Mouse (Mus musculus): ENCODE measurements around the gene Srms.
A peak's percentile ranks its signal among the peaks of the same experiment; 100 is the strongest.
"Not testable (repeated sequence)": the region's sequence is repeated elsewhere in the genome, so short reads cannot be mapped to it uniquely, and the experiment has no call there.

The Srms gene

DNA sequence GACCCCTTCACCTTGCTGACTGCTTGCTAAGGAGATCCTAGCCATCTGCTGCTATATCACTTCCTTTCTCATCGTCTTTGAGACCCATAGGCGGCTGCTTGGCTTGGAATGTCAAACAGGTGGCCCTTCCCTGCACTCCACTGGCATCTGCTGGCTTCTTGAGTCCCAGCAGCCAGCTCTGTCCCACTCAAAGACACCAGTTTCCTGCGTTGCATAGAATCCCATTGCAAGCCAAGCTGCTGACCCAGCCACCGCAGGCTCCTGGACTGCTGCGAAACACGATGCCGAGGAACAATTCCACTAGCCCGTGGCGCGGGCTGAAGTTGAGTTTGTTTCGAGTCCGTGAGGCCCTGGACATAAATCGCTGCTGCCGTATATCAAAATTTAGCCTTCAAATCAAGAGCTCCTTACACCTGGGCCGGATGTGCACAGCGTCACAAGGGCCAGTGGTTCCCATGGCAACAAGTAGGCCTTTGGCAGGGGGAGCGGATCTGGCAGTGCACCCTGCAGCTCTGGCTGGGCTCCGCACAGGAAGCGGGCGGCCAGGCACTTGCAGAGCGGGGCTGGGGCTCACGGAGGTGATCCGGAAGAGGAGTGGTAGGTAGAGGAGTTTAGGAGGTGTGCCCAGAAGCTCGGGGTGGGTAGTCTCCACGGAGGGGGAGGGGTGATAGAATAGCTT, 6.7 kb upstream of the Srms start, which contains the start of gene Fndc11:
TSS of gene Fndc11 (plus strand) at position 476 of the 679 bp plus-strand sequence.
- peak; percentile 25 to 46 for DNase-seq (ENCODE audit: low spot score in 2 of 2)

DNA sequence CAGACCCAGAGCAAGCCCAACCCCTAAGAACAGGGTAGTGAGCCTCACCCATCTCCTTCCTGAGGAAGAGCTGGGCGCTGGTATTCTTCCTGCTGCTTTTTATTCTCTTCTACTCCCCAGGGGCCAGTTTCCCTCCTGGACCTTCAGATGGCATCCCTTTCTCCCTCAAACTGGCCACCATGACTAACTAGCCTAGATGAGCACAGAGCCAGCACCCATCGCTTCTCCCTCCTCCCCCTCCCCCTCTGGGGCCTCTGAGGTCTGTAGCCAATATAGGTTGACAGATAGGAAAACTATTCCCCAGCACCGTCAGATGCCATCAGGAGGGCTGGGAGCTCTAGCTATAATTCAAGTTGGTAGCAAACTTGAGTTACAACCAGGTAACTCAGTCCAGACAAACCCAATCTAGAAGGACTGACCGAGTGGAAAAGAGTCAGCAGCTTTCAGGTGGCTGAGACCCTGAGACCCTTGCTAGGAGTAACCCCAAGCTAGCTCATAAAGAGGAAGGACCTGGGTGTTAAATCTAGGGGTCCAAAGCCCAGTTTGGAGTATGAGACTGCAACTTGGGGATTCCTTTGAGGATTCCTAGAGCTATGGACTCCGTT, 6.0 kb upstream of the Srms start:
- DNase-seq (ENCODE audit: low spot score in 2 of 2) = no peak

DNA sequence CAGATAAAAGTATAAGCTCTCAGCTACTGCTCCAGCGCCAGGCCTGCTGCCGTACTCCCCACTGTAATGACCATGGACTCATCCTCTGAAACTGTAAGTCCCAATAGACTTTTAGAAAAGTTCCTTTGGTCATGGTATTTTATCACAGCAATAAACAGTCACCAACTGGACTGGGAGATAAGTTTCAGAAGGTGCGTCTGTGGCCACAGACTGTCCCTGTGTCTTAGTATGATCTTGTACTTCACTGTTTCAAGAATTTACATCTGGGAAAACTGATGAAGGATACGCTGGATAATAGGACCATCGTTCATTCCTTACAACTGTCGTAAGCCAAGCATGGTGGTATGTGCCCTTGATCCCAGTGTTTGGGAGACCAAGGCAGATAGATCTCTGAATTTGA, 3.1 kb upstream of the Srms start:
- DNase-seq (ENCODE audit: low spot score in 2 of 2) = no peak

DNA sequence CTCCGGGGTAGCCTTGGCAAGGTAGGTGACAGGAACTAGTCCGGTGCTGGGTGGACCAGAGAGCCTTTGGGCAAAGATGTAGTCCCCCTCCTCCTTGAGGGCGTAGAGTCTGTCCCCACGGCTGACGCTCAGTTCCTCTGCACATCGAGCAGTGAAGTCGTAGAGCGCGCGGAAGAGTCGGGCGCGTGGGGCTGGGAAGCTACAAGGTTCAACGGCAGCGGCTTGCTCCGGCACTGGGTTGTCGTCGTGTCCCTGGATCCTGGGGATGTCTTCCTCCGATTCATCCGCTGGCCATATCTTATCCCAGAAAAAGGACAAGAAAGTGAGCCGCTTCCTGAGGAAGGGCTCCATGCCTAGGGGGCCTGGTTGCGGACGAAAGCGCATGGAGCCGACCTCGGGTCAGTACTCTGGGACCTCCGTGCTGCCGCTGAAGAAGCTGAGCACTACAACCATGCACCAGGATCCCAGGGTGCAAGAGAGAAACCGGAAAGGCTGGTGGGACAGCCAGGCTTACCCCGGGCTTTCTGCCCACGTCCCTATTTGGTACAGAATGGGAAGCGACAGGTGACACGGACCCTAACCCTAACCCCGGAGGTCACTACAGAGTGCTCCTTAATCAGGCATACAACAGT, 480 bp downstream of the Srms start:
- no peak for DNase-seq (ENCODE audit: low spot score in 2 of 2)

DNA sequence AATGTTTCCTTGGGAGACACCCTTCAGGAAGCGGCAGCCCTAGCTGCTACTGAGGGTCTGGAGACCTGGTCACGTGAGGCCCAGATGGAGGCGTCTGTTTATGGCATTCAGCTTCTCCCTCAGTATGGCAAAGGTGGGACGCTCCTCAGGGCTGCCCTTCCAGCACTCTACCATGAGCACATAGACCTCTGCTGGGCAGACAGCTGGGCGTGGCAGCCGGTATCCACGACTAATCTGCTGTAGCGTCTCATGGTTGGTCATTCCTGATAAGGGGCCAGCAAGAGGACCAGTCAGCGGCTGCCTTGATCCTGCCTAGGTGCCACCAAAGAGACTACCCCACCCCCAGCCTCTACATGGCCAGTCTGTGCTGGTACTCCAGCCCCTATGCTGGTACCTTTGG, 6.9 kb downstream of the Srms start:
- DNase-seq (ENCODE audit: low spot score in 2 of 2) = no peak

DNA sequence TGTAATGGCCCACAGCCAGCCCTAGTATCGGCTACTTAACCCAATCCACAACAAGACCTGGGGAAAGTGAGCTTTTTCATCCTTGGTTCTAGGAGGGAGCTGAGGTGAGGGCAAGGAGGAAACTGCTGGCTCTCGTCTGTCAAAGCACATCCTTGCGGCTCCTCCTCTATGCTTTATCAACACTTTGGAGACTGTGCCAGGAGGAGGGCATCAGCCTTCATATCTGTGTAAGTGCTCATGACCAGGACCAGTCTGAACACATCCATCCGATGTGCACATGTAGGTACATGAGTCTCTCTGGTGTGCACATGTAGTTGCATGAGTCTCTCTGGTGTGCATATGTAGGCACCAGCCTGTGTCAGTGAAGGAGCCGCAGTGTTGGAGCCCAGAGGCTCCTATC, 7.3 kb downstream of the Srms start:
- no peak for DNase-seq (ENCODE audit: low spot score in 2 of 2)

DNA sequence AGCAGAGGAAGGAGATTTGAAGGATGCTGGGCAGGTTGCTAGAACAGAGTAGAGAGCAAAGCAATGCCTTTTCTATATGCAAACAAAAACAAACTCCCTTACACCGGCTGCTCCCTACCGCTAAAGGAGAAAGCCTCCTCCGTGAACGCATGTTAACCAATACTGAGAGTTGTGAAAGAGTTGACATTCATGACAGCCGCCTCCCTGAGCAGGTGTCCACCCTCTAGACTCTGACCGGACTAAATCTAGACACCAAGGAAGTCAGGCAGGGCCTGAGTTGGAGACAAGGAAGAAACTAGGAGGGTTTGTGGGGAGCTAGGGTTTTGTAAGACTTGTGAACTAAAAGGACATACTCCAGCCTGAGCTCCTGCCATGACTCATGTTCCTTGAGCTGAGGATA, 10.1 kb downstream of the Srms start:
- DNase-seq (ENCODE audit: low spot score in 2 of 2) = no peak

DNA sequence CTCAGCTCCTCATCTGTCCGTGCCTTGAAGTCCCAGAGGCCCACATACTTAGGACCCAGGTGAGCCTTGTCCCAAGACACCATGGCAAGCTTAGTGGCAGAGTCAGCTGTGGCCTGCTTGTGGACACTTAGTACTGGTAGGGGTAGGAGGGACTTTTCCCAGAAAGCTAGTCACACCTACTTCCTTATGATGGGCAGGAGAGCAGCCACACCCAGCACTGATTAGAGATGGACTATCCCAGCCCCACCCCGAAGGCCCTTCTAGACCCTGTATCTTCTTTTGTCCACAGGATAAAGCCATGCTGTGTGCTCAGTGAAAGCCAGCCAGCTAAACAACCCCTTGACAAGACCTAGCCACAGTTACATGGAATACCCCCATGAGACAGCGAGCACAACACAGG, 10.6 kb downstream of the Srms start, which contains the start of gene Ptk6:
TSS of gene Ptk6 (minus strand) at position 368 of the 400 bp plus-strand sequence.
- no peak for DNase-seq (ENCODE audit: low spot score in 2 of 2)

DNA sequence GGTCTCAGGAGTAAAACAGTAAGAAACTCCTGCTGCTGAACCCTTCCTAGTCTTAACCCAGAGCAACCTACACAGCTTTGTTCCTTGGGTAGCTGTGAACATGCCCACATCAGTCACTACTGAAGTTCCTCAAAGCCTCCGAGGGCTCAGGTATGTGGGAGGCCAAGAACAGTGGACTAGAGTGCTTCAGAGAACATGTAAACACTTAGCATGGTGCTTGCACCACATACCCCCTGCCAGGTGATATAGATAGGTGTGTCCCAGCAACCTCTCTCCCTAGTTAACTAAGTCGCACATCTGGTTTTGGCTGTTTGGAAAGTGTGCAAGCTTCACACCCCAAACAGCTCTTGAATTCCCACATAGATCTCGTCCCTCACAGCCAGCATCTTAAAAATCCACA, 11.4 kb downstream of the Srms start:
- no peak for DNase-seq (ENCODE audit: low spot score in 2 of 2)

DNA sequence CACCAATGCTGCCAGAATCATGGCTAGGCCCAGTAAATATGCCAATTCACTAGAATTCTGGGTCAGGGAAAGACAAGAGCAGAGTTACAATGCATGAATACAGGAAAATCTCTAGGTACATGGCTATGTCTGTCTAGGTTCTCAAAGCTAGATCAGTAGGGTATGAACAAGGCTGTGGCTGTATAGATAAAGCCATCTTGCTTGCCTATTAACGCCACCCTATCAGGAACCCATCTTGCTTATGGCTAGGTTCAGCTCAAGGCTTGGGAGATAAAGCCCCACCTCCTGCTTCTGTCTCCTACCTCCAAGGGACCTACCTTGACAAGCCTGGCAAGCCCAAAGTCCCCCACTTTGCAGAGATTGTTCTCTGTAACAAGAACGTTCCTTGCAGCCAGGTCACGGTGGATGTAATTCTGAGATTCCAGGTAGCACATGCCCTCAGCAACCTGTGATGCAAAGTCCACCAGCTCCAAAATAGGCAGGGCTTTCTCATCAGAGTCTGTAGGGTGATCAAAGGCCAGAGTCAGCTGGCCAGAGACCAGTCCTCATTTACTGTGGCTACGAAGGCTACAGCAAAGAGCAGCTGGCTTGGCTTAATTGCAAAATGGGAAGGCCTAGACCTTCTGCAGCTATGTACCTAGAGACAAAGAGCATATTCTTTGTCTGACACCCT, 16.2 kb downstream of the Srms start:
- no peak for DNase-seq (ENCODE audit: low spot score in 2 of 2)

DNA sequence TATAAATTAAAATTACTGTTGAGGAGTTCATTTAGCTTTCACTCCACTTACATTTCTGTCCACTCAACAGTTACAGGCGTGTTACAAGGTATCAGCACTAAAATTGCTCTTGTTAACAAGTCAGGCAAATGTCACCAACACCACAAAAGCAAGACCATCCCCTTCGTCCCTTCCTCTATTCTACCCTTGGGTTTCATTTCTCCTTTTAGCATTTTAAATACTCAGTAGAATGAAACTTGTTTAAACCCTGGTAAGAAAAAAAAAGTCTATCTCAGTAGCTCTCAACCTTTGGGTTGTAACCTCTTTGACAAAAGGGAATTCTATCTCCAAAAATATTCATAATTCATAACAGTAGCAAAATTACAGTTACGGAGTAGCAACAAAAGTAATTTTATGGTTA, 19.9 kb downstream of the Srms start:
- DNase-seq (ENCODE audit: low spot score in 2 of 2) = no peak

DNA sequence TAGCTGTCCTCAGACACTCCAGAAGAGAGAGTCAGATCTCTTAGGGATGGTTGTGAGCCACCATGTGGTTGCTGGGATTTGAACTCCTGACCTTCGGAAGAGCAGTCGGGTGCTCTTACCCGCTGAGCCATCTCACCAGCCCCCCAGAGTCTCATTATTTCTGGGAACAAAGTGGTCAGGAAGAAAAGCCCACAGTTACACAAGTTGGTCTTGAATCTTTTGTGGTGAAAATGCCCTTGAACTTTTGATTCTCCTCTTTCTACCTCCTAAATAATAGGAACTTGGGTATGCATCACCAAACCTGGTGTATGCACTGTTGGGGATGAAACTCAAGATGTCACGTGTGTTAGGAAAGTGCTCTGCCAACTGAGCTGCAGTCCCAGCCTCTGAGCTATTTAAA, 21.0 kb downstream of the Srms start:
- DNase-seq (ENCODE audit: low spot score in 2 of 2) = no peak

DNA sequence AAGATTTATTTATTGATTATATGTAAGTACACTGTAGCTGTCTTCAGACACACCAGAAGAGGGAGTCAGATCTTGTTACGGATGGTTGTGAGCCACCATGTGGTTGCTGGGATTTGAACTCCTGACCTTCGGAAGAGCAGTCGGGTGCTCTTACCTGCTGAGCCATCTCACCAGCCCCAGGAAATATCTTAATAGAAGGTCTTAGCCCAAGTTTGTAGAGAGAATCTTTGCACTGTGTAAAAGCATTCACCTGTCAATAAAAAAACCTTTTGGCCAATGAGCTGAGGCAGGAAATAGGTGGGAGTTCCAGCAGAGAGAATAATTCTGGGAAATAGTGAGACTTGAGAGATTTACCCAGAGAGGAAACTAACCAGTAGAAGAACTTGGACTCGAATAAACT, 21.6 kb downstream of the Srms start:
- not testable (repeated sequence) for DNase-seq (ENCODE audit: low spot score in 2 of 2)

DNA sequence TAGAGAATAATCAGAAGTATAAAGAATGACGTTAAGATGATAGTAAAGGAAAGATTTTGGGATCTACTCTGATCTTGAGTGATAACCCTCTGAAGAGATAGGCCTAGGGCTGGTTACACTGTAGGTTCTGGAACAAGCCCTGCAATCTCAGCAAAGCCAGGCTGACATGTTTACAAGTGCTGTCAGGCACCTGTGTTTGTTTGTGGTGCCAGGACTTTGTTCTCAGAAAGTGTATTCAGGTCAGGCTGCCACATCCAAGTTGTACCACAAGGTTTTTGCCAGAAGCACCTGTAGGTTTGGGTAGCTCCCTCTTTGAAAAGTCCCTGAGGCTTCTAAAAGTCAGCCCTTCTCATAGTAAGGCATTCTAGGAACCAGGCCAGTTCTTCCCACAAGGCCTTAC, 23.7 kb downstream of the Srms start:
- no peak for DNase-seq (ENCODE audit: low spot score in 2 of 2)

DNA sequence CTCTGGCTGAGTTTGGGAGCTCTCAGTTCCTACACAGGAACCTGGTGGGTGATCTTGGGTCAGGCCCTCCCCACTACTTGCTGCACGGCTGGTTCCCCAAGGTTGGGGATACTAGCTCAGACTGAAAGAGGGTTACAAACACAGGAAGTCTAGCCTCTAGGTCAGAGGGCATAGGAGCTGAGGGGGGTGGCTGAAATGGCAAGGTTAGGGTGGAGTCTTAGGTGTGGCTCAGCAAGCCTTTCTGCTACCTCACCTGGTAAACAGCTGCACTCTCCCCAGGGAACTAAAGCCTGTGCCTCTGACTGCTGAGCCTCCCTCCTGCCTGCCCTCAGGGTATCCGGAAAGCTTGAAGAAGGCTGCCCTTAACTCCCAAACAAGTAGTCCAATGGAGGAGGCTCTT, 24.3 kb downstream of the Srms start:
- DNase-seq (ENCODE audit: low spot score in 2 of 2) = no peak

DNA sequence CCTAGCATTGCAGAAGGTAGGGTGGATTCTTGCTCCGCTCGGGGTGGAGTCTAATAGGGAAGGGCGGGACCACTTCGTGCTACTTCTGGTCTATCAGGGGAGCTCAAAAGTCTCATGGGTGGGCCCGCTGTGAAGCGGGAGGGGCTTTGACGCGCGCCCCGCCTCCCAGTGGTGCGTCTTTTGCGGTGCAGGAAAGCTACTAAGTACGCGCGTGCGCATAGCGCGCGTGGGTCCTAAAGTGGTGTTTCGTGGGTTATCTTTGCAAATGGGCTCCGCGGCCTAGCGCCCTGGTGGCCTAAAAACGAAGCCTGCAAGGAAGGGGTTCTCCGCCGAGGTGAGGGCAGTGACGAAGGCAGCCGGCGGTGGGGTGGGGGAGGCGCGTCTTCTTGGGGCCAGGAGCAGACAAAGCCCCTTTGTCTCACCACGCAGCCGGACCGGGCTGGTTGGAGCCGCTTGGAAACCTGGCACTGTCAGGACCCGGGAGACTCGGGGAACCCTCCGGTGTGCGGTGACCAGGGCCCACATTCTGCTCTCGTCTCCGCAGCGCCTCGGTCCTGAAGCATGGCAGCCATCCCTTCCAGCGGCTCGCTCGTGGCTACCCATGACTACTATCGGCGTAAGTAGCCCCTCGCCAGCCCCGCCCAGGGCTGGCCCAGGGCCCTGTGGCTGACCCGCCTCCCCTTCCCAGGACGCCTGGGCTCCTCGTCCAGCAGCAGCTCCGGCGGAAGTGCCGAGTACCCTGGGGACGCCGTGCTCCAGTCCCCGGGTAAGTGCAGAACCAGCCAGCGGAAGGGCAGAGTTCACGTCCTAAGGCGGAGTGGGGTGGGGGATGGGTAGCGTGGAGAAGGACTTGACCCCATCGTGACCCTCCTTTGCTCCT, 25.6 kb downstream of the Srms start, which contains the start of gene Ppdpf:
TSS of gene Ppdpf (plus strand) at position 127 of the 880 bp plus-strand sequence.
- peak; percentile 92 to 95 for DNase-seq (ENCODE audit: low spot score in 2 of 2)

DNA sequence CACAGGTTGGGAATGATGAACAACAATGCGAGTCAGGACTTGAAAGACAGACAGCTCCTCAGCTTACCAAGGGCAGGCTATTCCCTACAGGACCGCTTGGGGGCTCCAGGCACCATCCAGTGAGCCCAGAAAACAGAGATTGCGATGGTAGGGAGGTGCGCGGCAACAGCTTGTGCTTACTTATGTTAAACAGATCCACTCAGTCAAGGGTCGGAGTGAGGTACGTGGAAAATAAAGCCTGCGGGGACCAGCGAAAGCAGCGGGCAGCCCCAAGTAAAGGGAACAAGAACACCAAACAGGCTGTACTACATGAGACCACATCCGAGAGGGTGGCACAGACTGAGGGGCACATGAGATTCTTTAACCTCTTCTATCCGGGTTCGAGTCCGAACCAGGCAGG, 26.4 kb downstream of the Srms start:
- DNase-seq (ENCODE audit: low spot score in 2 of 2) = peak; percentile 90 to 94

DNA sequence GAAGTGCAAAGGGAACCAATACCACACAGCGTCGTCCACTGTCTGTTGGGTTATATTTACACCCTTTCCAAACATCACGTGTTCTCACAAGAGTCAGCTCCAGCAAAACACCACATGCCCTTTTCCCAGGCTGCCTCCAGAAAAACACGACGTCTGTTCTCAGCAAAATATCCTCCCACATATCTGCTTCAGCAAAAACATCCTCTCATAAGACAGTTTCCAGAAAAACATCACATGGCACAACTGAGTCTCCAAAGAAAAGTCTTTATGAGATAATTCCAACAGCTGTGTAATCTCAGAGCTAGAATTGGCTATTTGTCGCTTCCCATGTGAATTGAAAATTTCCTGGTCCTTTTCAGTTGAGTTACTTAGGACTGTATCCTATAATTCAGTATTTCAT, 32.1 kb downstream of the Srms start:
- no peak for DNase-seq (ENCODE audit: low spot score in 2 of 2)

DNA sequence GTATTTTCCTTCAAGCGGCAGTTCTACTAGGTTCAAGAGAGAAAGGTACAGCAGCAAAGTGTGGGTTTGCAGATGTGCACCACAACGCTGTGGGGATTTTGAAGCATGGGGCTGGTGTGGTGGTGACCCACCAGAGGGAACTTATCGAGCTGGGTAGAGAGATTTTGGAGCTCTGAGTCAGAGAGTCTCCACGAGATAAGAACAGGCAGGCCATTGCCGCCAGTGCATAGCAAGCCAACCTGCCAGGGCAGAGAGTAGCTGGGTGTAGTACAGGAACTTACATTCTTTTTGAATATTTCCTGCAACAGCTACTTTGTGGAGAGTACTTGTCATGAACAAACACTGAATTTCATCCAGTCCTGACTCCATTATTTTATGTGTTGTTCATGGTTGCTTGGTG, 34.5 kb downstream of the Srms start:
- no peak for DNase-seq (ENCODE audit: low spot score in 2 of 2)

DNA sequence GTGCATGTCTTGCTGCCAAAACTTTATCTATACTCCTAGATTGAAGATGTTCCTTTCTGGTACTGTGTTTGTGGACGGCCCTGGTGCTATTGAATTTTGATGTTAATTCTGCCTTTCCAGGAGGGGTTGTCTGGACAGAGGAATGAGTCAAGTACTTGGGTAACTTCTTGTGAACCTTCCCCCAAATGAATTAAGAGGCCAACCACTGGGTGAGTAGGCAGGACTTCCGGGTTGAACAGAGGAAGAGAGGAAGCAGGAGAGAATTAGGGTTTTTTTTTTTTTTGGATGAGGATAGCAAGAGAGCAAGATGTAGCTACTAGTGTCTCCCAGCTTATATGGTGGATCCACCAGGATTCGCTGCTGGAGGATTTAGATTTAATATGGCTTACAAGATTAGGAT, 35.0 kb downstream of the Srms start:
- no peak for DNase-seq (ENCODE audit: low spot score in 2 of 2)

DNA sequence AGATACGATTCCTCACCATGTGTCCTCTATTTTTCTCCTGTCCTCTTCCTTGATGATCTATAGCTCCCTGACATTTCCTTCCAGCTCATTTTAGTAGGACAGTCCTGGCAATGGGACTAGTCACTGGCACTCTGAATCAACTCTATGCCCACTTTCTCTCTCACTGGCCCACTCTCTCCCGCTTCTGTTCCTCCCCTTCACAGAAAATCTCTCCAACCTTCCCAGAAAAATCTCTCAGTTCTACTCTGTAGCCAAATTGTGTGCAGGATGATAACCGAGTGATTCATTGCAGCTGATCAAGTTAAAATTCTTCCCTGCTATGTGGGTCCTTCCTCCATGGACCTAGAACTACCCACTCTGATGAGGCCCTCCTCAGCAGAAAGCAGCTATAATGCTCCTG, 38.3 kb downstream of the Srms start:
- peak in 1 of 2 experiments; percentile 15 for DNase-seq (ENCODE audit: low spot score in 2 of 2)

DNA sequence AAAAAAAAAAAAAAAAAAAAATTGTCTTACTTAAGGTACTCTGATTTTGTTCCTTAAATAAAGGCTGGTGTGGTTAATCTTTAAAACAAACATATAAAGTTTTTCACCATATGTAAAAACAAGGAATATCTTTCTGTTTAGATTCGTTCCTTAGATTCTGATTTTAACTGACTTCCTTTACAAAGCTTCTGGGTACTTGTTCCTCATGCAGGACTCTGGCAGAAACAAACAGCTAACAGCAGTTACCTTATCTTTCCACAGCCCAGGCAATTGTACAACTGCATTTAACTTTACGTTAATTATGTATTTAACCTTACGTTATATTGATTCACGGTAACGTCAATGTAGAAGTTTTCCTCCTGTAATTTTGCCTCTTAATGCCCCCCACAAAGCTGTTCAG, 46.5 kb downstream of the Srms start:
- DNase-seq (ENCODE audit: low spot score in 2 of 2) = no peak

All from right cerebral cortex, adult 2 months (tissue).